Mouse (Mus musculus) kidney, postnatal 0 days (tissue): Measurements from ENCODE around the gene Tbl2. TPM values are rescaled to one million over a fixed set of nuclear protein-coding genes. Genes with fewer than 3 reads are reported as not detected.

Experiments
- ATAC-seq: fragments of 200-750 bp; cut with Nextera tagmentation; replicated peaks from 2 replicates; pipeline ENCODE4 v1.8.0; 2017; ENCODE audit warnings: low read depth, moderate number of reproducible peaks, moderate TSS enrichment, moderate library complexity; ENCODE audit not compliant: low FRiP score
- DNase-seq: peaks from one replicate; pipeline ENCODE4 v3.0.0-alpha.2; 2016; ENCODE audit warnings: low spot score
- H3K27ac ChIP-seq: fragments of 300-500 bp; sonication (generic); 2 replicates; pipeline ENCODE4 v1.5.1; 2014; ENCODE audit warnings: mild to moderate bottlenecking
- H3K27me3 ChIP-seq: fragments of 300-500 bp; sonication (generic); 2 replicates; pipeline ENCODE4 v1.6.1; 2014; ENCODE audit warnings: low read length, mixed read lengths; ENCODE audit not compliant: insufficient read depth
- H3K36me3 ChIP-seq: fragments of 300-500 bp; sonication (generic); 2 replicates; pipeline ENCODE4 v1.6.1; 2014; ENCODE audit warnings: low read length, mixed read lengths; ENCODE audit not compliant: insufficient read depth
- H3K4me1 ChIP-seq: fragments of 300-500 bp; sonication (generic); replicated peaks from 2 replicates; pipeline ENCODE4 v1.6.1; 2014; ENCODE audit warnings: antibody characterized with exemption, low read length, mixed read lengths; ENCODE audit not compliant: insufficient read depth
- H3K4me2 ChIP-seq: fragments of 300-500 bp; sonication (generic); 2 replicates; pipeline ENCODE4 v1.6.1; 2014; ENCODE audit warnings: mild to moderate bottlenecking, low read length, moderate library complexity, mixed read lengths
- H3K4me3 ChIP-seq: fragments of 300-500 bp; sonication (generic); replicated peaks from 2 replicates; pipeline ENCODE4 v1.5.1; 2014; ENCODE audit warnings: low read depth, low read length
- H3K9ac ChIP-seq: fragments of 300-500 bp; sonication (generic); 2 replicates; pipeline ENCODE4 v1.6.1; 2014; ENCODE audit warnings: low read depth, low read length
- H3K9me3 ChIP-seq: fragments of 300-500 bp; sonication (generic); replicated peaks from 2 replicates; pipeline ENCODE4 v1.6.1; 2016; ENCODE audit warnings: low read length, inconsistent platforms, mixed read lengths
- CTCF ChIP-seq: IDR thresholded peaks from 2 replicates; pipeline ENCODE4 v1.5.1; 2016; ENCODE audit warnings: antibody characterized with exemption, low read depth, mild to moderate bottlenecking, moderate library complexity
- WGBS: fragments of 180-500 bp; shearing (Covaris S2); extraction: QIAGEN DNeasy Blood & Tissue Kit; methylation state at CpG from one replicate; pipeline ENCODE4 v1.1.7; 2014; 5-methylcytosine and 5-hydroxymethylcytosine counted together
- polyA plus RNA-seq: library from polyadenylated mRNA; unstranded; fragments of >200 nt; fragmentation: Nextera tagmentation; extraction: Ambion mirVana; gene quantifications from 2 replicates; pipeline ENCODE4 v1.2.1, GENCODE M21; 2015

Gene Tbl2
- polyA plus RNA-seq, 1 experiment from 2014 or later = 14.5 TPM

DNA sequence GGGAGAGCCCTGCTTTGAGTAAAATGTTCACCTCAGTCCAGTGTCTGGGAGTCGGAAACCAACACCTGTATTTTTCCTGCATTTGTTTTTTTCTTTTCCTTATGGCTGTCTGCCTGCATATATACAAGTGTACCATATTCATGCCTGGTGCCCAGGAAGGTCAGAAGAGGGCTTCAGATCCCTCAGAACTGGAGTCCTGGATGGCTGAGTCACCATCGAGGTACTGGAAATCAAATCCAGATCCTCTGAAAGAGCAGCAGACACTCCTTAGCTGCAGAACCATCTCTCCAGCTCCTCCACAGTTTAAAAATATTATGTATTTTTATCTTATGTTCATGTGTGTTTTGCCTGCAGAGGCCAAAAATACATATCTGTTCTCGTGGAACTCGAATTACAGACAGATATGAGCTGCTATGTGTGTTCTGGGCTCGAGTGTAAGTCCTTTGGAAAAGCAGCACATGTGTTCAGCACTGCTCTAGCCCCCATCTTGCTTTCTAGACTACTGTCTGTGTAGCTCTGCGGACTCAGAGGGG lies 22.3 kb downstream of the Tbl2 start:
- Histone ChIP-seq H3K9me3 (no peaks in the 10 kb centered on the region), H3K36me3 (peaks cover 18% of the 10 kb centered on the region; the same call in 1 of the 2 replicates)
- ATAC-seq = no peak

GRCm38 (mm10) chr5:135172986-135173385 lies 23.5 kb downstream of the Tbl2 start:
- Histone ChIP-seq H3K4me3 (no peak overlapping the region), H3K9me3 (no peaks in the 10 kb centered on the region), H3K36me3 (peaks cover 28% of the 10 kb centered on the region), H3K9ac (no peak overlapping the region), H3K27me3 (no peaks in the 10 kb centered on the region), H3K27ac (no peak overlapping the region), H3K4me2 (no peak overlapping the region), H3K4me1 (peaks cover 11% of the 10 kb centered on the region; the same call in 1 of the 2 replicates)
- ATAC-seq (no peak), DNase-seq (no peak)
- WGBS = 91% methylated on average over 5 of the region's 5 CpGs
- TF ChIP-seq CTCF = no peak

More for the DNA sequence above, 22.3 kb downstream of the Tbl2 start:
- H3K9ac ChIP-seq = no peak overlapping the region
- no peak overlapping the region for H3K4me3 ChIP-seq
- H3K27ac ChIP-seq = no peak overlapping the region; the same call in 1 of the 2 replicates
- WGBS = 93% methylated on average over 6 of the region's 6 CpGs
- H3K4me1 ChIP-seq = peaks cover 11% of the 10 kb centered on the region; the same call in 1 of the 2 replicates
- H3K27me3 ChIP-seq = no peaks in the 10 kb centered on the region
- DNase-seq = no peak
- no peak overlapping the region for H3K4me2 ChIP-seq
- TF ChIP-seq CTCF = no peak

DNA sequence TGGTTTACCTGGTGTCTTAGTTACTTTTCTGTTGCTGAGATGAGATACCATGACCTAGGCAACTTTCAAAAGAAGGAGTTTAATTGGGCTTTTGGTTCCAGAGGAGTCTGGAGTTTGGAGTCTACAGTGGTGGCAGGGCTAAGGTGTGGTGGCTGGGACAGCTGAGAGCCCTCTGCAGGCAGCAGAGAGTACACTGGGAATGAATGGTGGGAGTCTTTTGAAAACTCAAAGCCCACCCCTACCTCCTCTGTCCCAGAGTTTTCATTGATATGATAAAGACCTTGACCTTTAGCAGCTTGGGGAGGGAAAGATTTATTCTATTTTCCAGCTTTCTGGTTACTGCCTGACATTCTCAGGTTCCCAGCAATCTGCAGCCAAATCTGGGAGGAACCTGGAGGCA lies 25.6 kb downstream of the Tbl2 start:
- Histone ChIP-seq H3K4me3 (no peak overlapping the region), H3K27me3 (no peaks in the 10 kb centered on the region), H3K9me3 (no peaks in the 10 kb centered on the region), H3K4me2 (no peak overlapping the region), H3K9ac (no peak overlapping the region), H3K36me3 (peaks cover 49% of the 10 kb centered on the region), H3K4me1 (0 out of 2 replicates have a peak, but pooled peaks cover under 1% of the 10 kb centered on the region), H3K27ac (no peak overlapping the region)
- 0 out of 2 replicates have a peak, but pooled peaks have one; percentile 19 for TF ChIP-seq CTCF
- DNase-seq = no peak
- no peak for ATAC-seq

GRCm38 (mm10) chr5:135178523-135178922 lies 29.1 kb downstream of the Tbl2 start:
- no peak for DNase-seq
- Histone ChIP-seq H3K9me3 (no peaks in the 10 kb centered on the region), H3K4me1 (no peaks in the 10 kb centered on the region), H3K4me3 (no peak overlapping the region), H3K27ac (no peak overlapping the region), H3K4me2 (no peak overlapping the region), H3K9ac (no peak overlapping the region), H3K27me3 (no peaks in the 10 kb centered on the region), H3K36me3 (peaks cover 55% of the 10 kb centered on the region)
- ATAC-seq = no peak
- TF ChIP-seq CTCF = no peak
- WGBS = 84% methylated on average over 3 of the region's 3 CpGs

DNA sequence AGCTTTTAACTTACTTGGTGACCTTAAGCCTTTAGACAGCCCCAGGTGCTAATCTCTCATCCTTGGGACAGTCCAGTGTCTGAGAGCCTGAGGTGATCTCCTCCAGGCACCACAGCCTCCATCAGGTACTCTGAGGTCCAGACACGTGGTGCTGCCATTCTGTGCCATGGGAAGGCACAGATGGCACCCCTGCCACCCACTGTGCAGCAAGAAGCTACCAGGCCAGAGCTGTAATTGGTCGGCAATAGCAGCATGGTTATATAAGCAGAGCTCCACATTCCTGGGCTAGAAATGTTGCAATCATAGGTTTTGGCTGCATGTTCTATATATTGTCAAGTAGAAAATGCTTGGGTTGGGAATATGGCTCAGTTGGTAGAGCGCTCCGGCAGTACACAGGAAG lies 29.5 kb downstream of the Tbl2 start:
- Histone ChIP-seq H3K4me1 (no peaks in the 10 kb centered on the region), H3K4me2 (no peak overlapping the region), H3K27me3 (no peaks in the 10 kb centered on the region), H3K27ac (no peak overlapping the region), H3K9me3 (no peaks in the 10 kb centered on the region), H3K36me3 (peaks cover 55% of the 10 kb centered on the region), H3K9ac (no peak overlapping the region), H3K4me3 (no peak overlapping the region)
- no peak for TF ChIP-seq CTCF
- no peak for DNase-seq
- ATAC-seq = no peak
- 94% methylated on average over 4 of the region's 4 CpGs for WGBS

DNA sequence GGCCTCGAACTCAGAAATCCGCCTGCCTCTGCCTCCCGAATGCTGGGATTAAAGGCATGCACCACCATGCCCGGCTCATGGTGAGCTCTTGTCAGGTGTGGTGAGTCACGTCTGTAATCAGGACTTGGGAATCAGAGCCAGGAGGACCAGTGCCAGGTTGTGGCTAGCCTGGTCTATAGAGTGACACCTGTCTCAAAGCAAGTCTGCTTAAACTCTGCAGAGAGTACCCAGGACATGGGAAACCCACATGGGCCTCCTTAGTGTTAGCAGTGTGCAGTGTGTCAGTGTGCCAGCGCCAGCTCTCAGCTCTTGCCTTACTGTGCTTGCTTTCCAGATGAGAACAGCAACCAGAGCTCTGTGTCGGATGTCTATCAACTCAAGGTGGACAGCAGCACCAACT lies 30.2 kb downstream of the Tbl2 start:
- Histone ChIP-seq H3K27me3 (no peaks in the 10 kb centered on the region), H3K36me3 (peaks cover 55% of the 10 kb centered on the region), H3K4me2 (no peak overlapping the region), H3K4me1 (no peaks in the 10 kb centered on the region), H3K27ac (no peak overlapping the region), H3K9ac (no peak overlapping the region), H3K4me3 (no peak overlapping the region), H3K9me3 (no peaks in the 10 kb centered on the region)
- 93% methylated on average over 6 of the region's 7 CpGs for WGBS
- DNase-seq (no peak), ATAC-seq (no peak)
- no peak for TF ChIP-seq CTCF

DNA sequence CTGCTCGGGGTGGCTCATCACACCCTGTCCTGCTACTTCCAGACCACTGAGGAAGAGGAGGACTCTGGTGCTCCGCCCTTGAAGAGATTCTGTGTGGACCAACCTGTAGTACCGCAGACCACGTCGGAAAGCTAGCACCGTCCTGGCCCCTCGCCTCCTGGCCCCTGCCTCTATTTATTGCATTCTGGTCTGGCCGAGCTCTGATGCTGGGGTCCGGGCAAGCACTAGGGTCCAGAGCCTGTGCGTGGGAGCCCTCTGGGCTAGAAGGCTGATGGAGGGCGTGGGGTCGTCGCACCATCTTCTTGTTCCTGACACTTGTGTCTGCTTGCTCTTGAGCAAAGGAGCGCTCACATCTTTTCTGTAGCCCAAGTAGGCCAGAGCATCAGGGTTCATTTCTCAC lies 31.3 kb downstream of the Tbl2 start:
- Histone ChIP-seq H3K36me3 (peaks cover 55% of the 10 kb centered on the region), H3K4me2 (no peak overlapping the region), H3K4me1 (no peaks in the 10 kb centered on the region), H3K9ac (no peak overlapping the region), H3K27ac (no peak overlapping the region), H3K4me3 (no peak overlapping the region), H3K27me3 (no peaks in the 10 kb centered on the region), H3K9me3 (no peaks in the 10 kb centered on the region)
- TF ChIP-seq CTCF = no peak
- 97% methylated on average over 14 of the region's 14 CpGs for WGBS
- DNase-seq (no peak), ATAC-seq (no peak)
